Mouse (Mus musculus): ENCODE results near the gene Babam2. TPM values are rescaled to one million over a fixed set of nuclear protein-coding genes. Genes with fewer than 3 reads are reported as not detected.

Gene Babam2
- polyA plus RNA-seq, 1 experiment from 2014 or later, result 46.4 TPM

DNA sequence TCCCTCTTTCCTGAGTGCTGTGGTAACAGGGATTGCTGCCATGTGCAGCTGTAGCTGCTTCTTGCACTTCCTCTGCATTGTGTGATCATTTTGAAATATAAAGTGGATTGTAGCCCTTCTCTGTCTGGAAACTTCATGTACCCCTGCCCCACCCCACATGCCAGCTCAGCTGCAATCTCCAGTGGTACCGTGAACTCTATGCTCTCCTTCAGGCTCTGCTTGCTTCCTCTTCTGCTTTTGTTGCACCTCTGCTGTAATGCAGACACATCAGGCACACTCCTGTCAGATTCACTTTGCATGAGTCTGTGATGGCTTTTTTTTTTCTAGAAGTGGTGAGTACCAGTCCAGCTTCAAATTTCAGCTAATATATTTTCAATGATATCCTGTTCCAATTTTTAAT, 123.7 kb downstream of the Babam2 start:
- WGBS, result 90% methylated on average over 1 of the region's 1 CpGs
- Histone ChIP-seq H3K4me2 (replicated peaks) (no peak overlapping the region), H3K9me3 (no peaks in the 10 kb centered on the region), H3K9ac (replicated peaks) (no peak overlapping the region), H3K4me3 (no peak overlapping the region), H3K27me3 (no peaks in the 10 kb centered on the region), H3K4me1 (no peaks in the 10 kb centered on the region), H3K36me3 (no peaks in the 10 kb centered on the region), H3K27ac (replicated peaks) (no peak overlapping the region)
- no peak for ATAC-seq (ENCODE audit: low FRiP score, low read depth)

DNA sequence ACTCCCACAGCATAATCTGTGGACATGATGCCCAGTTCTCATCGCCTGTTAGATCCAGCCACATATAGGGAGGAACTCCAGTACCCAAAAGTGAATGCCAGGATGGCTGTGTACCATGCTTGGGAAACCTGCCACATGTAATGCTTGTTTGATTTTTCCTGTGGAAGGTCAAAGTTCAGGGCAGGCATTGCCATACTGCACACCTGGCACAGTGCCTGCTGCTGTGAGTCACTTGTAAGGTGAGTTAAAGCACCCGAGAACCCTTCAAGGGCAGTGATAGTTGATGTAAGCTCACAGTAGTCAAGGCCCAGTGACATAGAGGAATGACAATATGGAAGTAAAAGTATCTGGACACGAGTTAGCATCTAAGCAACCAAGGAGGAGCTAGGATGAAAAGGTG, 126.2 kb downstream of the Babam2 start:
- H3K4me3 ChIP-seq, result no peak overlapping the region
- H3K9ac ChIP-seq (replicated peaks), result no peak overlapping the region
- no peak overlapping the region for H3K4me2 ChIP-seq (replicated peaks)
- no peaks in the 10 kb centered on the region for H3K9me3 ChIP-seq
- no peak overlapping the region for H3K27ac ChIP-seq (replicated peaks)
- ATAC-seq (ENCODE audit: low FRiP score, low read depth), result no peak
- H3K4me1 ChIP-seq, result no peaks in the 10 kb centered on the region
- WGBS, result 80% methylated on average over 3 of the region's 3 CpGs
- H3K36me3 ChIP-seq, result no peaks in the 10 kb centered on the region
- H3K27me3 ChIP-seq, result no peaks in the 10 kb centered on the region

DNA sequence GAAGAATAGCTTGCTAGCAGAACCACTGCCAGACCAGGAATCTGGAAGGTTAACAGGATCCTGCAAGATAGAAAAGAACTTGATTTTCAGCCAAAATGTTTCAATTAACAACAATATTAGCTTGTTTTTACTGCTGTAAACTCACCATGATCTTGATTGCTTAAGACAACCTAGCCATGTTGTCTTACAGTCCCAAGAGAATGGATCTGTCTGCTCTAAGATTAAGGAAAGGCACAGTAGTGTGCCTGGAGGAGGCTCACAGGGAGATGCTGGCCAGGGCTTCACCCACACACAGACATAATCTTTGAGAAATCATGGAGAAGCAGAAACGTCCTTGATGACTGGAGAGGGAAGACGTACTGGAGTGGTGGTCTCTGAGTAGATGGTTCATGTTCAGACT, 126.6 kb downstream of the Babam2 start:
- no peaks in the 10 kb centered on the region for H3K27me3 ChIP-seq
- no peaks in the 10 kb centered on the region for H3K4me1 ChIP-seq
- WGBS, result 63% methylated on average over 2 of the region's 2 CpGs
- ATAC-seq (ENCODE audit: low FRiP score, low read depth), result no peak
- H3K27ac ChIP-seq (replicated peaks), result no peak overlapping the region
- H3K36me3 ChIP-seq, result no peaks in the 10 kb centered on the region
- H3K4me2 ChIP-seq (replicated peaks), result no peak overlapping the region
- H3K9me3 ChIP-seq, result no peaks in the 10 kb centered on the region
- H3K4me3 ChIP-seq, result no peak overlapping the region
- no peak overlapping the region for H3K9ac ChIP-seq (replicated peaks)

DNA sequence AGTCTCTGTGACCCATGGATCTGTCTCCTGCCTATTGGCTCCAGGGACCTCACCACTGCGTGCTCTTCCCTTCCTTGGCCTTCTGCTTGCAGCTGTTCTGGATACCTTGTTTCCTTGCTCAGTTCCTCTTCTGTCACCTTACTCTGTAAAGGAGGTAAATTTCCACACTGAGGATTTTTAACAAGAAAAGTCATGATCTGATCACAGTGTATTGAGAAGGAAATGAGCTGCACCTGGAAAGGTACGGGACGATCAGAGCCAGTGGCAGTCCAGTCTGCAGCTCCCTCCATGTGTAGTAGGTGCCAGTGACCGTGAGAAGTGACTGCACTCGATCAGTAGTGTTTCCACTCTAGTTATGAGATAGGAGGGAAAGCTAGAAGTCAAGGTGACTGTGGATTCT, 129.8 kb downstream of the Babam2 start:
- H3K9me3 ChIP-seq, result no peaks in the 10 kb centered on the region
- no peaks in the 10 kb centered on the region for H3K27me3 ChIP-seq
- H3K4me2 ChIP-seq (replicated peaks), result no peak overlapping the region
- H3K36me3 ChIP-seq, result no peaks in the 10 kb centered on the region
- H3K9ac ChIP-seq (replicated peaks), result no peak overlapping the region
- 91% methylated on average over 5 of the region's 5 CpGs for WGBS
- H3K4me3 ChIP-seq, result no peak overlapping the region
- ATAC-seq (ENCODE audit: low FRiP score, low read depth), result no peak
- no peak overlapping the region for H3K27ac ChIP-seq (replicated peaks)
- no peaks in the 10 kb centered on the region for H3K4me1 ChIP-seq

DNA sequence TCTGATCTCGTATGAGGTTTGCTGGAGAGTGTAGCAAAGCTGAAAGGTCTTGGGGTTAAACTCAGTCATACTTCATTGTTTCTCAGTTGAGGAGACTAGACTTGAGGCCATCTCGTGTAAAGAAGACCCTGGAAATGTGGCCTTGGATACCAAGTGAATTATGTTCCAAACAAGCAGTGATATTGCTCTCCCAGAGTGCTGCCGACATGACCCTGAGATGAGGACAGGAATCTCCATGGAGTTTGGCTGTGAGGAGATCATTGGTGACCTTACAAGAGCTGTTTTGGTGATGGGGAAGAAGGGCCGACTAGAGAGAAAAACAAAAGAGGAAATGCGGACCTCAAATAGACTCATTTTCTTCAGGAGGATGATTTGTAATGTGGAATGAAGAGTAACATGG, 130.4 kb downstream of the Babam2 start:
- no peak for ATAC-seq (ENCODE audit: low FRiP score, low read depth)

DNA sequence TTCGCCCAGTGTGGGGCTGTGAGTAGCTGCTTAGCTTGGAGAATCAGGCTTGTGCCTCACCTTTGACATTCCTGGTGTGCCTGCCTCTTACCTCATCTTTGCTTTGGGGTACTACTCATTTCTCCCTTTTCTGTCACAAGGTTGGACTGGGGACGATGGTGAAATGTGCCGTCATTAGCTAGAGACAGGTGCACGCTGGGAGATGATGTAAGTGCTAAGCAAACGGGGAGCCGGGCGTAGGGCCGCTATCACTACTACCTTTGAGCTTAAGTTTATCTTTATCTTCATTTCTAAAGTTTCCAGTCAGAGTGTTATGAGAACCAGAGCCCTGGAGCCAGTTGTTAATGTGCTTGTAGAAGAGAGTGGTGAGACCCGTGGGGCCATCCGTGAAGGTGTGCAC, 131.3 kb downstream of the Babam2 start:
- ATAC-seq (ENCODE audit: low FRiP score, low read depth), result no peak
- H3K36me3 ChIP-seq, result no peaks in the 10 kb centered on the region
- H3K4me3 ChIP-seq, result no peak overlapping the region
- 94% methylated on average over 10 of the region's 10 CpGs for WGBS
- H3K9me3 ChIP-seq, result no peaks in the 10 kb centered on the region
- no peak overlapping the region for H3K9ac ChIP-seq (replicated peaks)
- H3K4me1 ChIP-seq, result no peaks in the 10 kb centered on the region
- H3K4me2 ChIP-seq (replicated peaks), result no peak overlapping the region
- H3K27ac ChIP-seq (replicated peaks), result no peak overlapping the region
- H3K27me3 ChIP-seq, result no peaks in the 10 kb centered on the region

More for the DNA sequence above, 130.4 kb downstream of the Babam2 start:
- H3K36me3 ChIP-seq, result no peaks in the 10 kb centered on the region
- H3K9me3 ChIP-seq, result no peaks in the 10 kb centered on the region
- no peak overlapping the region for H3K4me2 ChIP-seq (replicated peaks)
- no peak overlapping the region for H3K9ac ChIP-seq (replicated peaks)
- no peaks in the 10 kb centered on the region for H3K4me1 ChIP-seq
- no peak overlapping the region for H3K4me3 ChIP-seq
- H3K27me3 ChIP-seq, result no peaks in the 10 kb centered on the region
- no peak overlapping the region for H3K27ac ChIP-seq (replicated peaks)
- WGBS, result 86% methylated on average over 5 of the region's 5 CpGs

DNA sequence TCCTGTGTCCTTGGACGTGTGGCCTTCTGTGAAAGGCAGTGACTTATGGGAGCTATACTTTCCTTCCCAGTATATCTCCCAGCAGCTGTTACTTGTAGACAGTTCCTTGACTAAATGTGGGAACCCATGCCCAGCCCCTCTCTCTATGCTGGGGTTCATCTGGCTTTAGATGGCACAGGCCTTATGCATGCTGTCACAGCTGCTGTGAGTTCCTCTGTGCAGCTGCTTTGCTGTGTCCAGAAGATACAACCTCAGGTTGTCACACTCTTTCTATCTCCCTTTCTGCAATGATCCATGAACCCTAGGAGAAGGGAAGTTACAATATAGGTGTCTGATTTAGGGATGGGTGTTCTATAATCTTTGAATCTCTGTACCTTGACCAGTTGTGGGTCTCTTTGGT, 132.1 kb downstream of the Babam2 start:
- no peaks in the 10 kb centered on the region for H3K4me1 ChIP-seq
- no peak overlapping the region for H3K4me2 ChIP-seq (replicated peaks)
- no peak overlapping the region for H3K4me3 ChIP-seq
- no peak for ATAC-seq (ENCODE audit: low FRiP score, low read depth)
- no peaks in the 10 kb centered on the region for H3K36me3 ChIP-seq
- H3K27ac ChIP-seq (replicated peaks), result no peak overlapping the region
- no peaks in the 10 kb centered on the region for H3K27me3 ChIP-seq
- 79% methylated on average over 1 of the region's 1 CpGs for WGBS
- peaks cover 6% of the 10 kb centered on the region for H3K9me3 ChIP-seq
- no peak overlapping the region for H3K9ac ChIP-seq (replicated peaks)

DNA sequence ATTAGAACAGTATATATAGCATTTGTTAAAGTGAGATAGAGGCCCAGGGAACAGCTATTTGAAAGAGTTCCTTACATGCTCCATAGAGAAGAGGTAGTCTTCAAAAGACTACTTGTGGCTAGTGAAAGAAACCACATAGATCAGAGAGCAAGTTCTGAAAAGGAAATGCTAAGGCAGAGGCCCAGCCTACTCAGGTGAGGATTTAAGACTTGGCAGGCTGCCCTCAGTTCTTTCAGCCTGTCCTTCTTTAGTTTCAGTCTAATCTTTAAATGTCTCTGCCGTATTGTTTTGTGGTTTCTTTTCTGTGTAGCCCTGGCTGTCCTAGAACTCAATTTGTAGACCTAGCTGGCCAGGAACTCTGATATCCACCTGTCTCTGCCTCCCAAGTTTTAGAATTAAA, 134.1 kb downstream of the Babam2 start:
- peaks cover 11% of the 10 kb centered on the region for H3K9me3 ChIP-seq
- H3K4me2 ChIP-seq (replicated peaks), result no peak overlapping the region
- no peaks in the 10 kb centered on the region for H3K4me1 ChIP-seq
- ATAC-seq (ENCODE audit: low FRiP score, low read depth), result no peak
- no peaks in the 10 kb centered on the region for H3K27me3 ChIP-seq
- no peak overlapping the region for H3K9ac ChIP-seq (replicated peaks)
- 83% methylated on average over 1 of the region's 1 CpGs for WGBS
- H3K36me3 ChIP-seq, result no peaks in the 10 kb centered on the region
- no peak overlapping the region for H3K4me3 ChIP-seq
- H3K27ac ChIP-seq (replicated peaks), result no peak overlapping the region

DNA sequence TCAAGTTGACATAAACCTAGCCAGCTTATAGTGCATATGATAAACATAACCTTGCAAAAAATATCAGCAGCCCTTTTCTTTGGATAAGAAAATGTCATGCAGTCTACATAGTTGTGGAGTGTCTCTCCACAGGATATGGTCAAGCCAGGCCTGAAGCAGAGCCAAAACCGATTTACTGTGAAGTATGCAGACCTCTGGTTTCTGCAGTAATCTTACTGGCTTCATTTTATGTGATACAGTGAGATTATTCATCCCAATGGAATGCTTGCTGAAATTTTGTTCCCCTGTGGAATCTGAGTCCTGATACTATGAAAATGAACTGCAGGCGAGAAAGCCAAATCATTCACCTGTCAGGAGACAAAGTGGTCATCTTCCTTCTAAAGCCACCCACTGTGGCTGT, 138.2 kb downstream of the Babam2 start:
- Histone ChIP-seq H3K27me3 (no peaks in the 10 kb centered on the region), H3K27ac (replicated peaks) (no peak overlapping the region), H3K4me1 (no peaks in the 10 kb centered on the region), H3K9me3 (peaks cover 11% of the 10 kb centered on the region), H3K9ac (replicated peaks) (no peak overlapping the region), H3K4me3 (no peak overlapping the region), H3K4me2 (replicated peaks) (no peak overlapping the region), H3K36me3 (no peaks in the 10 kb centered on the region)
- WGBS, result 90% methylated on average over 2 of the region's 2 CpGs
- no peak for ATAC-seq (ENCODE audit: low FRiP score, low read depth)

DNA sequence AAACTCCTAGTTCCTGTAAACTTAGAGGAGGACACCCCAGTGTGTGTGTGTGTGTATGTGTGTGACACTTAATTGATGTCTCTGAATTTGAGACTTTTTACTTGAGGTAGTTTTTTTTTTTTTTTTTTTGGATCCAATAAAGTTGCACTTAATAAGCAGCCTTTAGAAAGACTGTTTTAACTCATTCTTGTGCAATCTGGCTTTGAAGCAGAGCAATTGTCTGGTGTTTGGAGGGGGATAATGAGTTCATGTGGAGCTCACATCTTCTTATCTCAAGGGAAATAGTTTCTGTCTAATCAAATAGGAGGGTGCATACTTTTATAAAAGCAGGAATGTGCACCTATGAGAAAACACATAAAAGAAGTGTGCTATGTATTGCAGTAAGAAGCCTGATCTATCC, 142.5 kb downstream of the Babam2 start:
- Histone ChIP-seq H3K4me3 (no peak overlapping the region), H3K27me3 (no peaks in the 10 kb centered on the region), H3K27ac (replicated peaks) (no peak overlapping the region), H3K4me2 (replicated peaks) (no peak overlapping the region), H3K36me3 (no peaks in the 10 kb centered on the region), H3K9me3 (0 out of 2 replicates have a peak, but pooled peaks cover 3% of the 10 kb centered on the region), H3K4me1 (no peaks in the 10 kb centered on the region), H3K9ac (replicated peaks) (no peak overlapping the region)
- no peak for ATAC-seq (ENCODE audit: low FRiP score, low read depth)

DNA sequence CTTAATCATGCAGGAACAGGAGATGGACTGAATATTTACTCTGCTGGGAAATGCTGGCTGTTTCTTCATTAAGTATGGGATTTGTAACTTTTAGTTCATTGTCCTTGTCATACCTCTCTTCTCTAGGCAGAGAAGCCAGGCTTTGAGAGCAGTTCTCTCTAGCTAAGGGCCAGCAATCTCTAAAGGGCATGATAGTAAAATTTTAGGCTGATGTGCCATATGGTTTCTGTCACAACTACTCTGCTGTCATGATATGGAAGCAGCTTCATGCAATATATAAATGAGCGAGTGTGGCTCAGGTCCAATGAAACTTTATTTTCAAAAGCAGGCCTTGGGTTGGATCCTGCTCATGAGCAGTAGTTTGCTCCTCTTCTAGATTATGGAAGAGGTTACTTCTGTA, 142.9 kb downstream of the Babam2 start:
- no peaks in the 10 kb centered on the region for H3K4me1 ChIP-seq
- H3K36me3 ChIP-seq, result no peaks in the 10 kb centered on the region
- 93% methylated on average over 1 of the region's 1 CpGs for WGBS
- 0 out of 2 replicates have a peak, but pooled peaks cover 1% of the 10 kb centered on the region for H3K9me3 ChIP-seq
- H3K9ac ChIP-seq (replicated peaks), result no peak overlapping the region
- no peak for ATAC-seq (ENCODE audit: low FRiP score, low read depth)
- no peak overlapping the region for H3K27ac ChIP-seq (replicated peaks)
- no peaks in the 10 kb centered on the region for H3K27me3 ChIP-seq
- no peak overlapping the region for H3K4me2 ChIP-seq (replicated peaks)
- H3K4me3 ChIP-seq, result no peak overlapping the region

DNA sequence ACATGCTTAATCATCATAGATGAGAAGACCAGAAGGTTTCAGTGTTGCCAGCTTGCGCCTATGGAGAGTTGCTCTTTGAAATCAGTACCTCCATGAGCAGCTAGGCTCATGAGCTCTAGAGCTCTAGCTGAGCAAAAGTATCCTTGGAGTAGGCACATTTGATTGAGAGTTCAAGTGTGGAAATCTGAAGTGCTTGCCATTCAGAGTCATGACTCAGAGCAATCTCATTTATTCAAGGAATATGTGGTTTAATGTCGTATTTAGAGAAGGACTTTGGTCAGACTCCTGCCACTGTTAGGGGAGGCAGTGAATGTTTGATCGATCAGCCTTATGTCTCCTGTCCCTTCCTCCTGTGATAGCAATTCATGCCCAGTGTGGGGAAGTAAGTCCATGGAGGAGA, 147.4 kb downstream of the Babam2 start:
- Histone ChIP-seq H3K4me2 (replicated peaks) (no peak overlapping the region), H3K27me3 (no peaks in the 10 kb centered on the region), H3K4me3 (no peak overlapping the region), H3K36me3 (no peaks in the 10 kb centered on the region), H3K9ac (replicated peaks) (no peak overlapping the region), H3K4me1 (no peaks in the 10 kb centered on the region), H3K27ac (replicated peaks) (no peak overlapping the region), H3K9me3 (no peaks in the 10 kb centered on the region)
- ATAC-seq (ENCODE audit: low FRiP score, low read depth), result no peak
- WGBS, result 91% methylated on average over 3 of the region's 3 CpGs

DNA sequence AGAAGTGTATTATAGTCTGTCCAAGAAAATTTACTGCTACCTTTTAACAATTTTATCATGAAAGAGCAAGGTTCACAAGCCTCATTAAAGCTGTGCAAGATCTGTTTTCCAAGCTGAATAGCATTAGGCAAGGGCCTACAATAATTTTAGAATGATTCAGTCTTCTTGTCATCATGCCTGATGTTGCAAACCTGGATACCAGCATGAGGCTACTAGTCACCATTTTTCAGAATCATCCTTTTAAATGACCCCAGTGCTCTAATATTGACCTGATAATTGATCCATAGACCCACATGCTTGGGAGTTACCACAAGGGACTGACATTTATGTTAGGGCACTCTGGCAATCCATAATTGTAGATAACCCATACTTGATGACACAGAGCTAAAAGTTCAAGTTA, 149.5 kb downstream of the Babam2 start:
- no peak overlapping the region for H3K4me2 ChIP-seq (replicated peaks)
- no peak overlapping the region for H3K9ac ChIP-seq (replicated peaks)

More for the DNA sequence above, 149.5 kb downstream of the Babam2 start:
- H3K27me3 ChIP-seq, result no peaks in the 10 kb centered on the region
- H3K9me3 ChIP-seq, result no peaks in the 10 kb centered on the region
- no peak overlapping the region for H3K27ac ChIP-seq (replicated peaks)
- no peak overlapping the region for H3K4me3 ChIP-seq
- no peaks in the 10 kb centered on the region for H3K4me1 ChIP-seq
- no peaks in the 10 kb centered on the region for H3K36me3 ChIP-seq
- ATAC-seq (ENCODE audit: low FRiP score, low read depth), result no peak
